Mouse (Mus musculus): ENCODE results near the gene Foxp3.

- TF ChIP-seq CTCF (IDR thresholded peaks at IDR 0.05; ENCODE audit: borderline replicate concordance, insufficient read depth, low read length) (no peak), POLR2A (IDR thresholded peaks at IDR 0.05; ENCODE audit: low read depth, low read length) (no peak)
Observed at GRCm38 (mm10) chrX:7583881-7584280, 10.4 kb downstream of the Foxp3 start.
